Mouse (Mus musculus) heart, embryonic 13.5 days (tissue): ENCODE measurements around the gene 1700061G19Rik. TPM values are rescaled to one million over a fixed set of nuclear protein-coding genes. Genes with fewer than 3 reads are reported as not detected.

Experiments used
- ATAC-seq: fragments of 200-750 bp; cut with Nextera tagmentation; 2 replicates; pipeline ENCODE4 v1.8.0; 2017; ENCODE audit warnings: moderate TSS enrichment; ENCODE audit not compliant: insufficient number of reproducible peaks, low FRiP score, low TSS enrichment; ENCODE audit errors: extremely low read depth
- H3K27ac ChIP-seq: fragments of 300-500 bp; sonication (generic); replicated peaks from 2 replicates; pipeline ENCODE4 v1.5.1; 2015; ENCODE audit warnings: moderate library complexity, mild to moderate bottlenecking, inconsistent platforms
- H3K27me3 ChIP-seq: fragments of 300-500 bp; sonication (generic); replicated peaks from 2 replicates; pipeline ENCODE4 v1.6.1; 2015; ENCODE audit warnings: mild to moderate bottlenecking, inconsistent platforms
- H3K36me3 ChIP-seq: fragments of 300-500 bp; sonication (generic); 2 replicates; pipeline ENCODE4 v1.6.1; 2015; ENCODE audit warnings: mild to moderate bottlenecking, inconsistent platforms
- H3K4me1 ChIP-seq: fragments of 300-500 bp; sonication (generic); 2 replicates; pipeline ENCODE4 v1.6.1; 2015; ENCODE audit warnings: inconsistent platforms
- H3K4me2 ChIP-seq: fragments of 300-500 bp; sonication (generic); 2 replicates; pipeline ENCODE4 v1.6.1; 2015; ENCODE audit warnings: inconsistent platforms, mild to moderate bottlenecking, moderate library complexity
- H3K4me3 ChIP-seq: fragments of 300-500 bp; sonication (generic); 2 replicates; pipeline ENCODE4 v1.5.1; 2015; ENCODE audit warnings: moderate library complexity, mild to moderate bottlenecking, inconsistent platforms
- H3K9ac ChIP-seq: fragments of 300-500 bp; sonication (generic); 2 replicates; pipeline ENCODE4 v1.6.1; 2015; ENCODE audit warnings: inconsistent platforms, mild to moderate bottlenecking, moderate library complexity
- H3K9me3 ChIP-seq: fragments of 300-500 bp; sonication (generic); 2 replicates; pipeline ENCODE4 v1.6.1; 2016; ENCODE audit warnings: inconsistent platforms
- WGBS: fragments of 180-500 bp; shearing (Covaris S2); methylation state at CpG from one replicate; pipeline ENCODE4 v1.1.7; 2015; ENCODE audit warnings: mixed read lengths; 5-methylcytosine and 5-hydroxymethylcytosine counted together
- polyA plus RNA-seq: library from polyadenylated mRNA; unstranded; fragments of >200 nt; fragmentation: Nextera tagmentation; extraction: Ambion mirVana; gene quantifications from 2 replicates; pipeline ENCODE4 v1.2.1, GENCODE M21; 2015

Gene 1700061G19Rik
- polyA plus RNA-seq, 1 experiment from 2014 or later: 0.37 TPM

GRCm38 (mm10) chr17:56872512-56872911 is 2.8 kb upstream of the 1700061G19Rik start:
- no peak overlapping the region for H3K9ac ChIP-seq
- H3K27ac ChIP-seq: no peak overlapping the region
- 69% methylated on average over 7 of the region's 7 CpGs for WGBS
- no peak for ATAC-seq
- no peak overlapping the region for H3K4me3 ChIP-seq
- no peaks in the 10 kb centered on the region for H3K36me3 ChIP-seq
- no peaks in the 10 kb centered on the region for H3K4me1 ChIP-seq
- H3K4me2 ChIP-seq: no peak overlapping the region
- no peaks in the 10 kb centered on the region for H3K27me3 ChIP-seq
- H3K9me3 ChIP-seq: peaks cover under 1% of the 10 kb centered on the region; the same call in 1 of the 2 replicates

GRCm38 (mm10) chr17:56874237-56874636 is 1.0 kb upstream of the 1700061G19Rik start, which contains the start of gene Acsbg2:
Gene Acsbg2 (minus strand): TSS chr17:56874447.
- Histone ChIP-seq H3K9me3 (no peaks in the 10 kb centered on the region), H3K4me1 (no peaks in the 10 kb centered on the region), H3K4me3 (no peak within 1 kb of the TSS), H3K27me3 (no peaks in the 10 kb centered on the region), H3K36me3 (no peaks in the 10 kb centered on the region), H3K4me2 (no peak within 1 kb of the TSS), H3K9ac (no peak within 1 kb of the TSS), H3K27ac (no peak within 1 kb of the TSS)
- ATAC-seq: no peak
- 88% methylated on average over 2 of the region's 2 CpGs for WGBS

- H3K27me3 ChIP-seq: no peaks in the 10 kb centered on the region
- no peak overlapping the region for H3K27ac ChIP-seq
- no peaks in the 10 kb centered on the region for H3K4me1 ChIP-seq
- no peak overlapping the region for H3K4me2 ChIP-seq
- no peaks in the 10 kb centered on the region for H3K9me3 ChIP-seq
- no peaks in the 10 kb centered on the region for H3K36me3 ChIP-seq
- 81% methylated on average over 3 of the region's 3 CpGs for WGBS
- no peak overlapping the region for H3K4me3 ChIP-seq
- H3K9ac ChIP-seq: no peak overlapping the region
- ATAC-seq: no peak
Observed at GRCm38 (mm10) chr17:56876465-56876864, 1.2 kb downstream of the 1700061G19Rik start.

DNA sequence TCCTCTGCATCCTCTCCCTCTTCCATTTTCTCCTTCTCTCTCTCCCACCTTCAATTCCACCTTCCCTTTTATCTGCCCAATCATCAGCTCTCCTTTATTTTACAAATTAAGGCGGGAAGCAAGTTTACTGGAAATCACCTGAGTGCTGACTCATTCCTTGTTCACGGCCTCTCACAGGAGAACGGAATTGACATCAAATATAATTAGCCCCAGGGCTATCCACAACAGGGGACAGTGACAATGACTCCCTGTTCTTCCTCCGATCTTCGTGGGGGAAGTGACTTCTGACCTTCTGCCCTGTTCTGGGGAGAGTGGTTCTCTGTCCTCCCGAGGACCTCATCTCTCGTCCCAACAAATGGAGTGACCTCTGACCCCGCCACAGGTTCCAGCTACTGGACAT is 1.7 kb downstream of the 1700061G19Rik start:
- Histone ChIP-seq H3K4me1 (no peaks in the 10 kb centered on the region), H3K36me3 (no peaks in the 10 kb centered on the region), H3K4me3 (no peak overlapping the region), H3K9me3 (no peaks in the 10 kb centered on the region), H3K27ac (no peak overlapping the region), H3K9ac (no peak overlapping the region), H3K27me3 (no peaks in the 10 kb centered on the region), H3K4me2 (no peak overlapping the region)
- 60% methylated on average over 8 of the region's 8 CpGs for WGBS
- no peak for ATAC-seq

GRCm38 (mm10) chr17:56877426-56877825 is 2.1 kb downstream of the 1700061G19Rik start:
- no peak overlapping the region for H3K27ac ChIP-seq
- no peak overlapping the region for H3K9ac ChIP-seq
- H3K4me1 ChIP-seq: no peaks in the 10 kb centered on the region
- ATAC-seq: no peak
- H3K9me3 ChIP-seq: no peaks in the 10 kb centered on the region
- no peaks in the 10 kb centered on the region for H3K36me3 ChIP-seq
- no peak overlapping the region for H3K4me3 ChIP-seq
- no peaks in the 10 kb centered on the region for H3K27me3 ChIP-seq
- H3K4me2 ChIP-seq: no peak overlapping the region
- 88% methylated on average over 19 of the region's 19 CpGs for WGBS

DNA sequence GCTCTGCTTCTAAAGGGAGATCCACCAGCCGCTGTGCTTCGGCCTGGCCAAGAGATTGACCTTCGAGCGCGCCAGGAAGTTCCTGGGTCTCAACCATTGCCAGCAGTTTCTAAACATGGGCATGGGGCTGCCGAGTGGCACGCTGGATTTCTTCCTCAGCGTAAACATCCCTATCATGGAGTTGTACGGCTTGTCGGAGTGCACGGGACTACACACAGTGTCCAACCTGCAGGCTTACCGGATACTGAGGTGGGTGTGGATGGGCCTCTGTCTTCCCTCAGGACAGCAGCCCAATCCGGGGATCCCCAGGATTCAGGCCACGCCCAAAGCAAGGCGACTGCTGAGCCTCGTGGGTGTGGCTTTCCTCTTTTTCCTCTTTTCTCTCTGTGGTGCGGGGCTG is 8.3 kb downstream of the 1700061G19Rik start:
- Histone ChIP-seq H3K4me2 (peak overlapping the region; percentile 63), H3K27me3 (no peaks in the 10 kb centered on the region), H3K4me3 (peak overlapping the region; percentile 36), H3K4me1 (peaks cover 18% of the 10 kb centered on the region), H3K9ac (peak overlapping the region; percentile 61), H3K36me3 (peaks cover 6% of the 10 kb centered on the region), H3K27ac (no peak overlapping the region), H3K9me3 (peaks cover 5% of the 10 kb centered on the region; the same call in 1 of the 2 replicates)
- WGBS: 29% methylated on average over 17 of the region's 17 CpGs
- no peak for ATAC-seq

DNA sequence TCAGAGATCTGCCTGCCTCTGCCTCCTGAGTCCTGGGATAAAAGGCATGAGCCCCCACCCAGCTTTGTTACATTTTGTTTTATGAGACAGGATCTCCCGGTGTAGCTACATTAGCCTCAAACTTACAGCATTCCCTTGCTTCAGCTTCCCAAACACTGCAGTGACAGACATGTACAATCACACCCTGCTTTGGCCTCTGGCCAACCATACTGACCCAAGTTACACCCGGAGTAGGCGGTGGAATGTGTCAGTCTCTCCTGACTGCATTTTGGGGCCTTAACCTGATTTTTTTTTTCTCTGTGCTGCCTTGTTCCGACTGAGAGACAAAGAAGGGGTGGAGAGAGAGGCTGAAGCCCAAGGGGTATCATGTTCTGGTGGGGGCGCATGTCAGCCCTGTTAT is 9.1 kb downstream of the 1700061G19Rik start:
- 33% methylated on average over 5 of the region's 5 CpGs for WGBS
- no peaks in the 10 kb centered on the region for H3K27me3 ChIP-seq
- H3K4me2 ChIP-seq: peak overlapping the region; percentile 63
- no peak overlapping the region for H3K9ac ChIP-seq
- no peak overlapping the region for H3K4me3 ChIP-seq
- peaks cover 12% of the 10 kb centered on the region for H3K36me3 ChIP-seq
- no peak overlapping the region for H3K27ac ChIP-seq
- H3K4me1 ChIP-seq: peaks cover 18% of the 10 kb centered on the region
- ATAC-seq: no peak
- H3K9me3 ChIP-seq: peaks cover 5% of the 10 kb centered on the region; the same call in 1 of the 2 replicates

GRCm38 (mm10) chr17:56884809-56885208 is 9.5 kb downstream of the 1700061G19Rik start:
- Histone ChIP-seq H3K4me3 (no peak overlapping the region), H3K4me2 (0 out of 2 replicates have a peak overlapping the region, but pooled peaks have one; percentile 63), H3K9me3 (peaks cover 5% of the 10 kb centered on the region; the same call in 1 of the 2 replicates), H3K9ac (no peak overlapping the region), H3K36me3 (peaks cover 17% of the 10 kb centered on the region), H3K27ac (no peak overlapping the region), H3K4me1 (peaks cover 18% of the 10 kb centered on the region), H3K27me3 (no peaks in the 10 kb centered on the region)
- 87% methylated on average over 17 of the region's 17 CpGs for WGBS
- ATAC-seq: no peak

GRCm38 (mm10) chr17:56888050-56888449 is 12.8 kb downstream of the 1700061G19Rik start:
- 83% methylated on average over 2 of the region's 3 CpGs for WGBS
- peaks cover 5% of the 10 kb centered on the region; the same call in 1 of the 2 replicates for H3K9me3 ChIP-seq
- H3K9ac ChIP-seq: no peak overlapping the region
- H3K4me3 ChIP-seq: no peak overlapping the region
- H3K27me3 ChIP-seq: no peaks in the 10 kb centered on the region
- H3K27ac ChIP-seq: no peak overlapping the region
- peaks cover 17% of the 10 kb centered on the region for H3K4me1 ChIP-seq
- H3K4me2 ChIP-seq: no peak overlapping the region
- peaks cover 49% of the 10 kb centered on the region for H3K36me3 ChIP-seq
- ATAC-seq: no peak

DNA sequence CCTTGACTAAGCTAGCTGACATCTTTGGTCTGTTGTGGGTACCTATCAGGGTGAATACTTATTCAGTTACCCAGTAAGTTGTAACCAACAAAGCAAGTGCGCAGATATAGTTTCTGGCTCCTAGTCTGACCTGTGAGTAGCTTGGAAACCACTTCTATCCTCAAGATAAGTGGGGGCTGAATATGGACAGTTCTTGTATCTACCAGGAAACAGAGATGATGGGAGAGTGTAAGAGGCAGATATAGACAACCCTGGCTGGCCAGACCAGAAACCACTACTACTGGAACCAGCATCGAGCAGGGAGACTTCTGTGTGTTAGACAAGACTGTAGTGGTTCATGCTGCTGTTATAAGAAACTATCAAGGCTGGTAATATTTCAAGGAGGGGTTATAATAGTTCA is 14.7 kb downstream of the 1700061G19Rik start:
- H3K36me3 ChIP-seq: peaks cover 69% of the 10 kb centered on the region

DNA sequence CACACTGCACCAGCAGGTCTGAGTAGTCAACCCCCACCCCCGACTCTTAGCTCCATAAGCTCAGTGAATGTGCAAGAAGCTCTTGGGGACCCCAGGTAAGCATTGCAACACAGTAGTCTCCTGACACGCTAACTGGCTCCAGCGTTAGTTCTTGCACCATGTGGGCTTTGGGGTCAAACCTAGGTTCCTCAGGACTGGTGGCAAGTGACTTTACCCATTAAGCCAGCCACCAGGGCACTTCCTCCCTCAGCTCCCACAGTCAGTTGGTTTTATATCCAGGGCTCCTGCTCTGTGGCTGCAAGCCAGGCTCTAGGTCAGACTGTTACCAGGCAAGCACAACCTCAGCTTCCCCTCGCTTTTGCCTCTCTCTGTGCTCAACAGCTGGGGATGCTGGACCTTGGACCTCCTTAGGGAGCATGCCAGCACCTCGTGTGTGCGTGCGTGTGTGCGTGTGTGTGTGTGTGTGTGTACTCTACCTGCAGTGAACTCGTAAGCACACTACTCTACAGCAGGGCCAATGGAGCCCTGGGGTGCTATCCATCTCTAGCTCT is 20.2 kb downstream of the 1700061G19Rik start:
- Histone ChIP-seq H3K4me1 (no peaks in the 10 kb centered on the region), H3K9ac (no peak overlapping the region), H3K27me3 (no peaks in the 10 kb centered on the region), H3K4me3 (no peak overlapping the region), H3K9me3 (no peaks in the 10 kb centered on the region), H3K36me3 (peaks cover 98% of the 10 kb centered on the region), H3K27ac (no peak overlapping the region), H3K4me2 (no peak overlapping the region)
- WGBS: 89% methylated on average over 9 of the region's 9 CpGs
- ATAC-seq: no peak

More for the DNA sequence above, 14.7 kb downstream of the 1700061G19Rik start:
- H3K9me3 ChIP-seq: peaks cover 5% of the 10 kb centered on the region; the same call in 1 of the 2 replicates
- H3K4me1 ChIP-seq: no peaks in the 10 kb centered on the region
- no peak overlapping the region for H3K9ac ChIP-seq
- no peak overlapping the region for H3K27ac ChIP-seq
- 90% methylated on average over 2 of the region's 2 CpGs for WGBS
- no peak overlapping the region for H3K4me2 ChIP-seq
- no peaks in the 10 kb centered on the region for H3K27me3 ChIP-seq
- no peak overlapping the region for H3K4me3 ChIP-seq
- ATAC-seq: no peak

GRCm38 (mm10) chr17:56896513-56897129 is 21.3 kb downstream of the 1700061G19Rik start:
- H3K9ac ChIP-seq: no peak overlapping the region
- H3K36me3 ChIP-seq: peaks cover 98% of the 10 kb centered on the region
- H3K4me2 ChIP-seq: no peak overlapping the region
- ATAC-seq: no peak
- H3K27ac ChIP-seq: no peak overlapping the region
- H3K4me3 ChIP-seq: no peak overlapping the region
- 85% methylated on average over 6 of the region's 6 CpGs for WGBS
- H3K9me3 ChIP-seq: no peaks in the 10 kb centered on the region
- H3K27me3 ChIP-seq: no peaks in the 10 kb centered on the region
- H3K4me1 ChIP-seq: no peaks in the 10 kb centered on the region
